Mouse (Mus musculus) neural tube, embryonic 15.5 days (tissue): ENCODE measurements at regions not wholly inside any gene's neighbourhood (a gene's known extent, or its start where the extent isn't known, plus 50 kb on each side); places are given as distances from the start of the nearest gene placed in this dataset.

ENCODE experiments used
- ATAC-seq: fragments of 200-750 bp; cut with Nextera tagmentation; 2 replicates; pipeline ENCODE4 v1.8.0; 2017; ENCODE audit warnings: mild to moderate bottlenecking, moderate TSS enrichment, moderate library complexity; ENCODE audit not compliant: low FRiP score
- H3K27ac ChIP-seq: fragments of 300-500 bp; sonication (generic); replicated peaks from 2 replicates; pipeline ENCODE4 v1.5.1; 2015; ENCODE audit warnings: mild to moderate bottlenecking, inconsistent platforms
- H3K27me3 ChIP-seq: fragments of 300-500 bp; sonication (generic); replicated peaks from 2 replicates; pipeline ENCODE4 v1.6.1; 2015; ENCODE audit warnings: inconsistent platforms
- H3K36me3 ChIP-seq: fragments of 300-500 bp; sonication (generic); 2 replicates; pipeline ENCODE4 v1.6.1; 2015; ENCODE audit warnings: inconsistent platforms
- H3K4me1 ChIP-seq: fragments of 300-500 bp; sonication (generic); 2 replicates; pipeline ENCODE4 v1.6.1; 2015; ENCODE audit warnings: inconsistent platforms
- H3K4me2 ChIP-seq: fragments of 300-500 bp; sonication (generic); 2 replicates; pipeline ENCODE4 v1.6.1; 2015; ENCODE audit warnings: inconsistent platforms, mild to moderate bottlenecking, moderate library complexity
- H3K4me3 ChIP-seq: fragments of 300-500 bp; sonication (generic); replicated peaks from 2 replicates; pipeline ENCODE4 v1.5.1; 2015; ENCODE audit warnings: mild to moderate bottlenecking, inconsistent platforms
- H3K9ac ChIP-seq: fragments of 300-500 bp; sonication (generic); replicated peaks from 2 replicates; pipeline ENCODE4 v1.6.1; 2015; ENCODE audit warnings: mild to moderate bottlenecking, inconsistent platforms
- H3K9me3 ChIP-seq: fragments of 300-500 bp; sonication (generic); replicated peaks from 2 replicates; pipeline ENCODE4 v1.6.1; 2016; ENCODE audit warnings: inconsistent platforms
- WGBS: fragments of 180-500 bp; shearing (Covaris S2); methylation state at CpG from one replicate; pipeline ENCODE4 v1.1.7; 2015; ENCODE audit warnings: mixed read lengths; 5-methylcytosine and 5-hydroxymethylcytosine counted together

DNA sequence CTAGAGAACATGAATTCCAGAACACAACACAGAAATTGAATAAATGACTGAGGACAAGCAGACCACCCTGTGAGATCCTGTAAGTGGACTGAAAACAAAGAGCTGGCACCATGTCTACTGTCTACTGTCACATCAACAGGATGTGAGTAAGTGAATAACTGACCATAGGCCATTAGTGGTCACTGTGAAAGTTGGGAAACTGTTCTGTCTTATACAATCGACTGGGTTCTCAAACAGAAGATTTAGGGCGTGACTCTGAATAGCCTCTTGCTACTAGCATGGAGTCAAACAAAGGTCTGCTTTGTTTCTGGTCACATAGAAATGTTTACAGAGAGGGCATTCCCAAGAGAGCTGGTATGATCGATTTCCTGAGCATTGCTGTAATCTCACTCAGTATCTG is 1387.9 kb downstream of the Defb40 start:
- no peaks in the 10 kb centered on the region for H3K27me3 ChIP-seq
- ATAC-seq: no peak
- no peak overlapping the region for H3K4me3 ChIP-seq
- H3K36me3 ChIP-seq: no peaks in the 10 kb centered on the region
- H3K27ac ChIP-seq: no peak overlapping the region
- WGBS: 58% methylated on average over 3 of the region's 3 CpGs
- H3K9me3 ChIP-seq: no peaks in the 10 kb centered on the region
- H3K9ac ChIP-seq: no peak overlapping the region
- no peak overlapping the region for H3K4me2 ChIP-seq
- 0 out of 2 replicates have a peak, but pooled peaks cover 5% of the 10 kb centered on the region for H3K4me1 ChIP-seq

GRCm38 (mm10) chr8:17588189-17588588 is 1389.9 kb downstream of the Defb40 start:
- Histone ChIP-seq H3K4me3 (no peak overlapping the region), H3K9me3 (no peaks in the 10 kb centered on the region), H3K4me2 (no peak overlapping the region), H3K27me3 (no peaks in the 10 kb centered on the region), H3K36me3 (no peaks in the 10 kb centered on the region), H3K9ac (no peak overlapping the region), H3K4me1 (0 out of 2 replicates have a peak, but pooled peaks cover 5% of the 10 kb centered on the region), H3K27ac (no peak overlapping the region)
- ATAC-seq: 0 out of 2 replicates have a peak, but pooled peaks have one; percentile 31

- no peak for ATAC-seq
- no peak overlapping the region for H3K4me2 ChIP-seq
- 0 out of 2 replicates have a peak overlapping the region, but pooled peaks have one; percentile 1 for H3K27ac ChIP-seq
- no peak overlapping the region for H3K9ac ChIP-seq
- H3K4me3 ChIP-seq: no peak overlapping the region
- H3K4me1 ChIP-seq: 0 out of 2 replicates have a peak, but pooled peaks cover 5% of the 10 kb centered on the region
- no peaks in the 10 kb centered on the region for H3K9me3 ChIP-seq
- H3K27me3 ChIP-seq: no peaks in the 10 kb centered on the region
- H3K36me3 ChIP-seq: no peaks in the 10 kb centered on the region
- 30% methylated on average over 5 of the region's 5 CpGs for WGBS
These were observed 1390.7 kb downstream of the Defb40 start for GRCm38 (mm10) chr8:17587261-17587861.
